Mouse (Mus musculus): ENCODE measurements at regions not wholly inside any gene's neighbourhood (a gene's known extent, or its start where the extent isn't known, plus 50 kb on each side); places are given as distances from the start of the nearest gene placed in this dataset.

GRCm38 (mm10) chrX:11632011-11632410, 304.4 kb downstream of the H2al1j start:
- TF ChIP-seq CTCF (IDR thresholded peaks at IDR 0.05; ENCODE audit: low read depth, low read length) (no peak), POLR2A (IDR thresholded peaks at IDR 0.05; ENCODE audit: insufficient read depth, low read length) (no peak)
